Mouse (Mus musculus) heart, embryonic 12.5 days (tissue): ENCODE results near the gene A130010J15Rik. TPM values are rescaled to one million over a fixed set of nuclear protein-coding genes. Genes with fewer than 3 reads are reported as not detected.
A peak's percentile ranks its signal among the peaks of the same experiment; 100 is the strongest.

ENCODE experiments used
- ATAC-seq: fragments of 200-750 bp; cut with Nextera tagmentation; 2 replicates; pipeline ENCODE4 v1.8.0; 2017; ENCODE audit warnings: moderate TSS enrichment, moderate library complexity; ENCODE audit not compliant: insufficient number of reproducible peaks, low FRiP score
- H3K27ac ChIP-seq: fragments of 300-500 bp; sonication (generic); 2 replicates; pipeline ENCODE4 v1.5.1; 2016; ENCODE audit warnings: mild to moderate bottlenecking, moderate library complexity; ENCODE audit not compliant: poor library complexity, severe bottlenecking
- H3K27me3 ChIP-seq: fragments of 300-500 bp; sonication (generic); replicated peaks from 2 replicates; pipeline ENCODE4 v1.6.1; 2016; ENCODE audit warnings: mild to moderate bottlenecking, moderate library complexity
- H3K36me3 ChIP-seq: fragments of 300-500 bp; sonication (generic); 2 replicates; pipeline ENCODE4 v1.6.1; 2016; ENCODE audit warnings: mild to moderate bottlenecking, moderate library complexity
- H3K4me1 ChIP-seq: fragments of 300-500 bp; sonication (generic); replicated peaks from 2 replicates; pipeline ENCODE4 v1.6.1; 2016; ENCODE audit warnings: mild to moderate bottlenecking
- H3K4me2 ChIP-seq: fragments of 300-500 bp; sonication (generic); 2 replicates; pipeline ENCODE4 v1.6.1; 2016; ENCODE audit warnings: mild to moderate bottlenecking, moderate library complexity
- H3K4me3 ChIP-seq: fragments of 300-500 bp; sonication (generic); 2 replicates; pipeline ENCODE4 v1.5.1; 2016; ENCODE audit warnings: mild to moderate bottlenecking
- H3K9ac ChIP-seq: fragments of 300-500 bp; sonication (generic); 2 replicates; pipeline ENCODE4 v1.6.1; 2016; ENCODE audit warnings: mild to moderate bottlenecking, moderate library complexity
- H3K9me3 ChIP-seq: fragments of 300-500 bp; sonication (generic); replicated peaks from 2 replicates; pipeline ENCODE4 v1.6.1; 2016; ENCODE audit warnings: mild to moderate bottlenecking, moderate library complexity
- WGBS: fragments of 180-500 bp; shearing (Covaris S2); methylation state at CpG from one replicate; pipeline ENCODE4 v1.1.7; 2016; 5-methylcytosine and 5-hydroxymethylcytosine counted together
- polyA plus RNA-seq: library from polyadenylated mRNA; unstranded; fragments of >200 nt; fragmentation: Nextera tagmentation; extraction: Ambion mirVana; gene quantifications from 2 replicates; pipeline ENCODE4 v1.2.1, GENCODE M21; 2016

The A130010J15Rik gene
- 13.4 and 13.9 TPM in 2 replicates for polyA plus RNA-seq

- no peaks in the 10 kb centered on the region for H3K36me3 ChIP-seq
- H3K27me3 ChIP-seq, result no peaks in the 10 kb centered on the region
- H3K9ac ChIP-seq, result no peak within 1 kb of the TSS
- H3K4me3 ChIP-seq, result no peak within 1 kb of the TSS
- H3K4me2 ChIP-seq, result no peak within 1 kb of the TSS
- peaks cover 12% of the 10 kb centered on the region for H3K4me1 ChIP-seq
- no peak for ATAC-seq
- WGBS, result 87% methylated on average over 3 of the region's 3 CpGs
- H3K27ac ChIP-seq, result no peak within 1 kb of the TSS
- no peaks in the 10 kb centered on the region for H3K9me3 ChIP-seq
These were observed at the start of gene A130010J15Rik for GRCm38 (mm10) chr1:193167746-193168145. Gene A130010J15Rik (plus strand): TSS chr1:193168046.

DNA sequence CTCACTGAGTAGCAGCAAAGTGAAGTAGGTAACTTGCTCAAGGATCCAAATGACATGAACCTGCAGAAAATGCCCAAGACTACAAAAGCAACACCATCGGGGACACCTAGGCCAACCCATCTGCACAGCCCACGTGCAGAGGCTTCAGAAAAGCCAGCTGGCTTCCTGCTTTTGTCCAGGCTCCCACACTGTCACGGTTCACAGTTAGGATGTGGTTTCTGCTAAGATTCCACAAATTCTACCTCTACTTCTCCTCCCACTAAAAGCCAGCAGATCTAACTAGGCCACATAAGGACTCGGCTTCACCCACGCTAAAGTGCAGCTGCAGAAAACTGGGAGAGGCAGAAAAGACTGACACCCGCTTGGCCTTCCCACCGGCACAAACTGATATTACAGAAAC is 45.1 kb upstream of the A130010J15Rik start:
- Histone ChIP-seq H3K4me3 (no peak overlapping the region), H3K9me3 (no peaks in the 10 kb centered on the region), H3K36me3 (peaks cover 82% of the 10 kb centered on the region), H3K4me2 (no peak overlapping the region), H3K9ac (no peak overlapping the region), H3K4me1 (no peaks in the 10 kb centered on the region), H3K27ac (no peak overlapping the region), H3K27me3 (no peaks in the 10 kb centered on the region)
- 92% methylated on average over 7 of the region's 7 CpGs for whole genome bisulfite sequencing
- no peak for ATAC-seq

- 0 out of 2 replicates have a peak, but pooled peaks cover 3% of the 10 kb centered on the region for H3K4me1 ChIP-seq
- no peaks in the 10 kb centered on the region for H3K9me3 ChIP-seq
- no peak overlapping the region for H3K27ac ChIP-seq
- no peak overlapping the region for H3K4me3 ChIP-seq
- H3K9ac ChIP-seq, result no peak overlapping the region
- H3K36me3 ChIP-seq, result peaks cover 82% of the 10 kb centered on the region
- no peak for ATAC-seq
- H3K27me3 ChIP-seq, result no peaks in the 10 kb centered on the region
- 90% methylated on average over 6 of the region's 6 CpGs for WGBS
- no peak overlapping the region for H3K4me2 ChIP-seq
These were observed 44.6 kb upstream of the A130010J15Rik start for GRCm38 (mm10) chr1:193123290-193123689.

DNA sequence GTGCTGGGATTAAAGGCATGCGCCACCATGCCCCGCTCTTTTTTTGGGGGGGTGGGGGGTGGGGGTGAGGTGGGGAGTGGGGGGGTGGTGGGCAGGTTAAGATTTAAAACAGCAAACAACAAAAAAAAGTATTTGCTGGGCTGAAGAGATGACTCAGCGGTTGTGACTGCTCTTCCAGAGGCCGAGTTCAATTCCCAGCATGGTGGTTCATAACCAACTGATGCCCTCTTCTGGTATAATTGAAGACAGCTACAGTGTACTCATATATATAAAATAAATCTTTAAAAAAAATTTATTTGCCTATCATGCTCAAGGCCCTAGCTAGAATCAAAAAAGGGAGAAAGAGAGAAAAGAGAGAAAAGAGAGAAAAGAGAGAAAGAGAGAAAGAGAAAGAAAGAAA is 42.0 kb upstream of the A130010J15Rik start:
- no peak overlapping the region for H3K27ac ChIP-seq
- H3K27me3 ChIP-seq, result no peaks in the 10 kb centered on the region
- H3K9ac ChIP-seq, result no peak overlapping the region
- H3K4me3 ChIP-seq, result no peak overlapping the region
- 80% methylated on average over 4 of the region's 4 CpGs for WGBS
- no peaks in the 10 kb centered on the region for H3K9me3 ChIP-seq
- peaks cover 58% of the 10 kb centered on the region for H3K36me3 ChIP-seq
- ATAC-seq, result no peak
- no peak overlapping the region for H3K4me2 ChIP-seq
- peaks cover 7% of the 10 kb centered on the region for H3K4me1 ChIP-seq

DNA sequence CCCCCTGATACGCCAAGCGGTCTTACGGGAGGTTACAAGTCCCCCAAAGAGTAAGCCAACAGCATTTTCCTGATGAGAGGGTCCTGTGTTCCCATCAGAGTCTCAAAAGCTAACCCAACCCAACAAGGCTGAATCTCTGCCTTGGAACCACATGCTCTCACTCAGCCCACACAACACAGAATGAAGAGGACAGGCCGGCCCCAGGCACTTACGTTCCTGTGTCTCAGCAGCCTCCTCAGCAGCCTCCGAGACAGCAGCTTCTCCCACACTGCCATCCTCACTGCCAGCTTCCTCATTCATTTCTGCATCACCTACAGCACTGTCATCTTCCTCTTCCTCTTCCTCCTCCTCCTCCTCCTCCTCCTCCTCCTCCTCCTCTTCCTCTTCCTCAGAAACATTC is 39.8 kb upstream of the A130010J15Rik start:
- Histone ChIP-seq H3K9ac (no peak overlapping the region), H3K4me2 (no peak overlapping the region), H3K27ac (no peak overlapping the region), H3K4me3 (no peak overlapping the region), H3K4me1 (peaks cover 7% of the 10 kb centered on the region), H3K27me3 (no peaks in the 10 kb centered on the region), H3K9me3 (no peaks in the 10 kb centered on the region), H3K36me3 (peaks cover 36% of the 10 kb centered on the region)
- 90% methylated on average over 6 of the region's 6 CpGs for WGBS
- ATAC-seq, result no peak

- Histone ChIP-seq H3K9me3 (no peaks in the 10 kb centered on the region), H3K4me3 (peak overlapping the region; percentile 99), H3K4me1 (peaks cover 7% of the 10 kb centered on the region), H3K36me3 (peaks cover 25% of the 10 kb centered on the region), H3K27ac (no peak overlapping the region), H3K9ac (peak overlapping the region; percentile 92), H3K27me3 (no peaks in the 10 kb centered on the region), H3K4me2 (peak overlapping the region; percentile 82)
- 17% methylated on average over 5 of the region's 5 CpGs for WGBS
- ATAC-seq, result no peak
These were observed 38.5 kb upstream of the A130010J15Rik start for GRCm38 (mm10) chr1:193129321-193129720.

DNA sequence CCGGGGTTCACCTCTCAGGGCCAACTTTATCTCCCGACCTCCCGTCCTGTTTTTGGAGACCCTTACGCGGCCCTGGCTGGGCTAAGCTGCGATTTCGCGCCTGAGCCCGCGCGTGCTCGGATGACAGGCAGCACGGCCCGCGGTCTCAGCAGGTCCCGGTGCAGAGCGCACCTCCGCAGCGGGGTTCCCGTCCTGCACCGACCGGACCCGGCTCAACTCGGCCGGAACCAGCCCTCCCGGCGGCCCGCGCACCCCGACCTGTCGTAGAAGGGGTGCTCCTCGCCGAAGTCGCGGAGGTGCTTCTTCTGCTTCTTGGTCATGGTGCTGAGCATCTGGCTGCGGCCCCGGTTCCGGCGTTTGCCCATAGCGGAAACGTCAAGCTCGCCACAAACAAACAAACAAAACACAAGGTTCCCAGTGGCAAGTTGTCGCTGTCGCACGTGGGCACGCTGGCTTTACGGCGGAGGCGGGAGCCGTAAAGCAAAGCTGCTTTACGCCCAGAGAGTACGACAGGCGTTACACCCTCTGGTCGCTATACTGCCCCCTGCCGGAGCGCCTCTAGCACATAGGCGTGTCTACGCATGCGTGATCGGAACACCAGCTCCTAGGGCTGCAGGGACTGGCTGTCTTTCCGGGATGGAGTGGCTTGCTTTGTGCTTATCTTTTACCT is 37.9 kb upstream of the A130010J15Rik start, which contains the start of gene Diexf:
Diexf (minus strand) TSS at position 487 of the 670 bp plus-strand sequence.
- peak within 1 kb of the TSS; percentile 82 for H3K4me2 ChIP-seq
- H3K27ac ChIP-seq, result peak within 1 kb of the TSS; percentile 23; the same call in 1 of the 2 replicates
- peak; percentile 93 for ATAC-seq
- H3K9me3 ChIP-seq, result no peaks in the 10 kb centered on the region
- WGBS, result under 1% methylated on average over 61 of the region's 61 CpGs
- peaks cover 7% of the 10 kb centered on the region for H3K4me1 ChIP-seq
- no peaks in the 10 kb centered on the region for H3K27me3 ChIP-seq
- H3K4me3 ChIP-seq, result peak within 1 kb of the TSS; percentile 99
- H3K9ac ChIP-seq, result peak within 1 kb of the TSS; percentile 92
- peaks cover 22% of the 10 kb centered on the region for H3K36me3 ChIP-seq

GRCm38 (mm10) chr1:193130456-193130825 is 37.4 kb upstream of the A130010J15Rik start:
- WGBS, result 24% methylated on average over 11 of the region's 11 CpGs
- Histone ChIP-seq H3K27ac (no peak overlapping the region), H3K36me3 (peaks cover 22% of the 10 kb centered on the region), H3K4me2 (peak overlapping the region; percentile 82), H3K4me1 (peaks cover 7% of the 10 kb centered on the region), H3K4me3 (peak overlapping the region; percentile 99), H3K9ac (peak overlapping the region; percentile 53; the same call in 1 of the 2 replicates), H3K9me3 (no peaks in the 10 kb centered on the region), H3K27me3 (no peaks in the 10 kb centered on the region)
- ATAC-seq, result no peak

- Histone ChIP-seq H3K4me1 (peaks cover 7% of the 10 kb centered on the region), H3K36me3 (peaks cover 22% of the 10 kb centered on the region), H3K9ac (no peak overlapping the region), H3K4me2 (peak overlapping the region; percentile 82), H3K27me3 (no peaks in the 10 kb centered on the region), H3K27ac (no peak overlapping the region), H3K9me3 (no peaks in the 10 kb centered on the region), H3K4me3 (no peak overlapping the region)
- WGBS, result 79% methylated on average over 8 of the region's 8 CpGs
- no peak for ATAC-seq
These were observed 37.0 kb upstream of the A130010J15Rik start for GRCm38 (mm10) chr1:193130839-193131238.

- no peak overlapping the region for H3K4me3 ChIP-seq
- H3K9me3 ChIP-seq, result no peaks in the 10 kb centered on the region
- H3K9ac ChIP-seq, result no peak overlapping the region
- no peak overlapping the region for H3K27ac ChIP-seq
- H3K36me3 ChIP-seq, result peaks cover 19% of the 10 kb centered on the region
- H3K4me1 ChIP-seq, result peaks cover 7% of the 10 kb centered on the region
- H3K27me3 ChIP-seq, result no peaks in the 10 kb centered on the region
- no peak overlapping the region for H3K4me2 ChIP-seq
- 75% methylated on average over 6 of the region's 6 CpGs for WGBS
- no peak for ATAC-seq
These were observed 36.4 kb upstream of the A130010J15Rik start for GRCm38 (mm10) chr1:193131311-193131948.

GRCm38 (mm10) chr1:193132385-193132784 is 35.5 kb upstream of the A130010J15Rik start:
- no peak for ATAC-seq
- Histone ChIP-seq H3K9ac (no peak overlapping the region), H3K4me1 (peaks cover 7% of the 10 kb centered on the region), H3K36me3 (peaks cover 9% of the 10 kb centered on the region), H3K27ac (no peak overlapping the region), H3K27me3 (no peaks in the 10 kb centered on the region), H3K9me3 (no peaks in the 10 kb centered on the region), H3K4me3 (no peak overlapping the region), H3K4me2 (no peak overlapping the region)
